Mouse (Mus musculus) G1E (cell line): ENCODE results near the gene Plpp2.

Experiments
- CTCF ChIP-seq: IDR thresholded peaks from 2 replicates; pipeline ENCODE4 v1.5.1; 2012; ENCODE audit warnings: low read depth, low read length, inconsistent platforms, mixed read lengths
- TAL1 ChIP-seq: conservative IDR thresholded peaks from 2 replicates; pipeline ENCODE4 v1.6.1; 2012; ENCODE audit warnings: low read depth, low read length, inconsistent platforms, mixed read lengths

GRCm38 (mm10) chr10:79524433-79524832 is 9.2 kb downstream of the Plpp2 start:
- TF ChIP-seq CTCF: no peak
- TF ChIP-seq TAL1: no peak
